Mouse (Mus musculus) embryonic facial prominence, embryonic 13.5 days (tissue): Measurements from ENCODE around the gene Dcaf4. TPM values are rescaled to one million over a fixed set of nuclear protein-coding genes. Genes with fewer than 3 reads are reported as not detected.

ENCODE experiments used
- ATAC-seq: fragments of 200-750 bp; cut with Nextera tagmentation; 2 replicates; pipeline ENCODE4 v1.8.0; 2017; ENCODE audit warnings: low read depth; ENCODE audit not compliant: insufficient number of reproducible peaks, insufficient read depth, low FRiP score, low TSS enrichment
- H3K27ac ChIP-seq: fragments of 300-500 bp; sonication (generic); 2 replicates; pipeline ENCODE4 v1.5.1; 2015; ENCODE audit warnings: moderate library complexity, mild to moderate bottlenecking, inconsistent platforms
- H3K27me3 ChIP-seq: fragments of 300-500 bp; sonication (generic); 2 replicates; pipeline ENCODE4 v1.6.1; 2015; ENCODE audit warnings: mild to moderate bottlenecking, inconsistent platforms
- H3K36me3 ChIP-seq: fragments of 300-500 bp; sonication (generic); 2 replicates; pipeline ENCODE4 v1.6.1; 2015; ENCODE audit warnings: mild to moderate bottlenecking, inconsistent platforms
- H3K4me1 ChIP-seq: fragments of 300-500 bp; sonication (generic); 2 replicates; pipeline ENCODE4 v1.6.1; 2015; ENCODE audit warnings: inconsistent platforms
- H3K4me2 ChIP-seq: fragments of 300-500 bp; sonication (generic); 2 replicates; pipeline ENCODE4 v1.6.1; 2015; ENCODE audit warnings: moderate library complexity, mild to moderate bottlenecking, inconsistent platforms
- H3K4me3 ChIP-seq: fragments of 300-500 bp; sonication (generic); 2 replicates; pipeline ENCODE4 v1.5.1; 2015; ENCODE audit warnings: mild to moderate bottlenecking, inconsistent platforms
- H3K9ac ChIP-seq: fragments of 300-500 bp; sonication (generic); 2 replicates; pipeline ENCODE4 v1.6.1; 2015; ENCODE audit warnings: mild to moderate bottlenecking, inconsistent platforms
- H3K9me3 ChIP-seq: fragments of 300-500 bp; sonication (generic); 2 replicates; pipeline ENCODE4 v1.6.1; 2016; ENCODE audit warnings: inconsistent platforms
- WGBS: fragments of 180-500 bp; shearing (Covaris S2); methylation state at CpG from one replicate; pipeline ENCODE4 v1.1.7; 2015; ENCODE audit warnings: mixed read lengths; 5-methylcytosine and 5-hydroxymethylcytosine counted together
- polyA plus RNA-seq: library from polyadenylated mRNA; unstranded; fragments of >200 nt; fragmentation: Nextera tagmentation; extraction: Ambion mirVana; gene quantifications from 2 replicates; pipeline ENCODE4 v1.2.1, GENCODE M21; 2015

The Dcaf4 gene
- polyA plus RNA-seq, 1 experiment from 2014 or later = 42.4 TPM

GRCm38 (mm10) chr12:83586628-83587027, 66.4 kb downstream of the Dcaf4 start:
- Histone ChIP-seq H3K36me3 (peaks cover 78% of the 10 kb centered on the region), H3K9ac (no peak overlapping the region), H3K4me1 (no peaks in the 10 kb centered on the region), H3K4me3 (no peak overlapping the region), H3K4me2 (no peak overlapping the region), H3K27ac (no peak overlapping the region), H3K9me3 (no peaks in the 10 kb centered on the region), H3K27me3 (no peaks in the 10 kb centered on the region)
- 96% methylated on average over 5 of the region's 5 CpGs for WGBS
- ATAC-seq = no peak

Other genes starting within 250 kb of the Dcaf4 start
- gene Dpf3, start 32.8 kb upstream of the Dcaf4 start, polyA plus RNA-seq = 3.0 and 3.9 TPM in 2 replicates
- 22.5 and 26.2 TPM in 2 replicates for gene Zfyve1, start 76.8 kb downstream of the Dcaf4 start, polyA plus RNA-seq
- gene Rbm25, start 110.8 kb downstream of the Dcaf4 start, polyA plus RNA-seq = 315 and 335 TPM in 2 replicates
- gene Psen1, start 167.7 kb downstream of the Dcaf4 start, polyA plus RNA-seq = 58.7 and 67.4 TPM in 2 replicates
- 2.2 and 2.8 TPM in 2 replicates for gene Papln, start 243.2 kb downstream of the Dcaf4 start, polyA plus RNA-seq